Mouse (Mus musculus) neutrophil, adult 65 days (primary cell): ENCODE measurements around the gene Ddost. TPM values are rescaled to one million over a fixed set of nuclear protein-coding genes. Genes with fewer than 3 reads are reported as not detected.

Source experiments
- total RNA-seq: library from RNA; stranded (reverse); gene quantifications from 2 replicates; pipeline ENCODE4 v1.2.4, GENCODE M21; 2023

Gene Ddost
- total RNA-seq, result 64.1 and 75.0 TPM in 2 replicates

GRCm38 (mm10) chr4:138304340-138305104 is at the start of gene Ddost:
TSS of gene Ddost (plus strand) at chr4:138304730.

GRCm38 (mm10) chr4:138326077-138326695 is 21.7 kb downstream of the Ddost start, which contains the start of gene Pink1:
TSS of gene Pink1 (minus strand) at chr4:138326307.

Other genes starting within 250 kb of the Ddost start
- gene Hp1bp3, start 88.4 kb upstream of the Ddost start, total RNA-seq, result 108 and 132 TPM in 2 replicates
- gene Sh2d5, start 54.3 kb upstream of the Ddost start, total RNA-seq, result 3.4 and 5.3 TPM in 2 replicates
- gene Kif17, start 54.3 kb upstream of the Ddost start, total RNA-seq, result 0.98 and 1.5 TPM in 2 replicates
- 36.9 and 50.4 TPM in 2 replicates for gene Pink1, start 21.6 kb downstream of the Ddost start, total RNA-seq
- not detected in 2 replicates for gene Cda, start 63.3 kb downstream of the Ddost start, total RNA-seq
- gene Fam43b, start 91.8 kb downstream of the Ddost start, total RNA-seq, result not detected in 2 replicates
- 27.8 and 39.1 TPM in 2 replicates for gene Mul1, start 129.9 kb downstream of the Ddost start, total RNA-seq
- gene Camk2n1, start 149.6 kb downstream of the Ddost start, total RNA-seq, result 0.68 and 0.69 TPM in 2 replicates